Mouse (Mus musculus) kidney, adult 2 months (tissue): Measurements from ENCODE around the gene Atoh8. TPM values are rescaled to one million over a fixed set of nuclear protein-coding genes. Genes with fewer than 3 reads are reported as not detected.

Source experiments
- DNase-seq: peaks from one replicate; pipeline ENCODE4 v3.0.0; 2021
- H3K27ac ChIP-seq: fragments of 200-500 bp; 2 replicates; pipeline ENCODE4 v1.5.1; 2012; ENCODE audit warnings: low read depth, low read length, control low read depth, inconsistent platforms; ENCODE audit not compliant: insufficient read depth
- H3K27me3 ChIP-seq: fragments of 200-500 bp; replicated peaks from 2 replicates; pipeline ENCODE4 v1.6.1; 2012; ENCODE audit warnings: mild to moderate bottlenecking, moderate library complexity, low read length, inconsistent platforms; ENCODE audit not compliant: control insufficient read depth, insufficient read depth
- H3K36me3 ChIP-seq: fragments of 200-500 bp; 2 replicates; pipeline ENCODE4 v1.6.1; 2012; ENCODE audit warnings: mild to moderate bottlenecking, moderate library complexity, low read length, inconsistent platforms; ENCODE audit not compliant: control insufficient read depth, insufficient read depth
- H3K4me1 ChIP-seq: fragments of 200-500 bp; 2 replicates; pipeline ENCODE4 v1.6.1; 2011; ENCODE audit warnings: low read length; ENCODE audit not compliant: control insufficient read depth, insufficient read depth
- H3K4me3 ChIP-seq: fragments of 200-500 bp; 2 replicates; pipeline ENCODE4 v1.5.1; 2011; ENCODE audit warnings: mild to moderate bottlenecking, low read depth, low read length, control low read depth; ENCODE audit not compliant: insufficient read depth
- CTCF ChIP-seq: fragments of 200-500 bp; conservative IDR thresholded peaks from 2 replicates; pipeline ENCODE4 v1.5.1; 2011; ENCODE audit warnings: low read depth, mild to moderate bottlenecking, control low read depth, low read length, moderate library complexity, mixed read lengths; ENCODE audit not compliant: insufficient read depth, insufficient read length
- POLR2A ChIP-seq: fragments of 200-500 bp; IDR thresholded peaks from one replicate; pipeline ENCODE4 v1.6.1; 2011; ENCODE audit warnings: low read depth, low read length, control low read depth
- WGBS: fragments of 180-500 bp; shearing (Covaris S2); methylation state at CpG from one replicate; pipeline ENCODE4 v1.1.7; 2018; 5-methylcytosine and 5-hydroxymethylcytosine counted together
- polyA plus RNA-seq: library from polyadenylated mRNA; depleted of rRNA; stranded (reverse); fragments of >200 nt; gene quantifications from 2 replicates; pipeline ENCODE4 v1.2.3, GENCODE M21; 2012

Gene Atoh8
- polyA plus RNA-seq, 1 experiment: 7.7 TPM

- H3K4me1 ChIP-seq: no peaks in the 10 kb centered on the region
- H3K4me3 ChIP-seq: no peak overlapping the region
- WGBS: 68% methylated on average over 3 of the region's 3 CpGs
- no peaks in the 10 kb centered on the region for H3K27me3 ChIP-seq
- H3K27ac ChIP-seq: no peak overlapping the region
- H3K36me3 ChIP-seq: no peaks in the 10 kb centered on the region
- TF ChIP-seq POLR2A: no peak
- no peak for DNase-seq
Observed at GRCm38 (mm10) chr6:72177417-72177816, 58.0 kb downstream of the Atoh8 start.

GRCm38 (mm10) chr6:72176004-72176403, 59.4 kb downstream of the Atoh8 start:
- WGBS: 44% methylated on average over 5 of the region's 5 CpGs
- Histone ChIP-seq H3K27ac (no peak overlapping the region), H3K27me3 (no peaks in the 10 kb centered on the region), H3K36me3 (no peaks in the 10 kb centered on the region), H3K4me3 (no peak overlapping the region), H3K4me1 (no peaks in the 10 kb centered on the region)
- TF ChIP-seq CTCF: no peak
- TF ChIP-seq POLR2A: no peak
- DNase-seq: no peak

GRCm38 (mm10) chr6:72175419-72175818, 60.0 kb downstream of the Atoh8 start:
- no peak for DNase-seq
- Histone ChIP-seq H3K36me3 (no peaks in the 10 kb centered on the region), H3K4me3 (no peak overlapping the region), H3K27me3 (no peaks in the 10 kb centered on the region), H3K27ac (no peak overlapping the region), H3K4me1 (no peaks in the 10 kb centered on the region)
- TF ChIP-seq CTCF: no peak
- no peak for TF ChIP-seq POLR2A
- 72% methylated on average over 3 of the region's 3 CpGs for WGBS

- H3K4me1 ChIP-seq: no peaks in the 10 kb centered on the region
- 82% methylated on average over 1 of the region's 1 CpGs for WGBS
- H3K36me3 ChIP-seq: no peaks in the 10 kb centered on the region
- H3K27ac ChIP-seq: no peak overlapping the region
- no peak for DNase-seq
- no peaks in the 10 kb centered on the region for H3K27me3 ChIP-seq
- no peak overlapping the region for H3K4me3 ChIP-seq
- TF ChIP-seq CTCF (no peak), POLR2A (no peak)
Observed at GRCm38 (mm10) chr6:72173350-72173749, 62.0 kb downstream of the Atoh8 start.

- Histone ChIP-seq H3K4me1 (no peaks in the 10 kb centered on the region), H3K27me3 (no peaks in the 10 kb centered on the region), H3K36me3 (no peaks in the 10 kb centered on the region), H3K27ac (no peak overlapping the region), H3K4me3 (no peak overlapping the region)
- TF ChIP-seq POLR2A: no peak
- no peak for TF ChIP-seq CTCF
- no peak for DNase-seq
- WGBS: 87% methylated on average over 3 of the region's 3 CpGs
Observed at GRCm38 (mm10) chr6:72171391-72171790, 64.0 kb downstream of the Atoh8 start.

GRCm38 (mm10) chr6:72165907-72166306, 69.5 kb downstream of the Atoh8 start:
- H3K27me3 ChIP-seq: no peaks in the 10 kb centered on the region
- 57% methylated on average over 2 of the region's 2 CpGs for WGBS
- H3K4me1 ChIP-seq: peaks cover 3% of the 10 kb centered on the region; the same call in 1 of the 2 replicates
- no peaks in the 10 kb centered on the region for H3K36me3 ChIP-seq
- DNase-seq: no peak
- H3K27ac ChIP-seq: no peak overlapping the region
- no peak overlapping the region for H3K4me3 ChIP-seq
- TF ChIP-seq POLR2A (no peak), CTCF (no peak)

- peak overlapping the region; percentile 12; the same call in 1 of the 2 replicates for H3K27ac ChIP-seq
- 18% methylated on average over 20 of the region's 20 CpGs for WGBS
- H3K4me3 ChIP-seq: no peak overlapping the region
- peak; percentile 89 for DNase-seq
- H3K36me3 ChIP-seq: no peaks in the 10 kb centered on the region
- peaks cover 3% of the 10 kb centered on the region; the same call in 1 of the 2 replicates for H3K4me1 ChIP-seq
- H3K27me3 ChIP-seq: no peaks in the 10 kb centered on the region
- no peak for TF ChIP-seq POLR2A
- TF ChIP-seq CTCF: peak; percentile 98
Observed at GRCm38 (mm10) chr6:72164321-72165275, 70.8 kb downstream of the Atoh8 start.
